Mouse (Mus musculus) kidney, postnatal 0 days (tissue): ENCODE results near the gene Lyl1. TPM values are rescaled to one million over a fixed set of nuclear protein-coding genes. Genes with fewer than 3 reads are reported as not detected.

ENCODE experiments used
- ATAC-seq: fragments of 200-750 bp; cut with Nextera tagmentation; replicated peaks from 2 replicates; pipeline ENCODE4 v1.8.0; 2017; ENCODE audit warnings: low read depth, moderate number of reproducible peaks, moderate TSS enrichment, moderate library complexity; ENCODE audit not compliant: low FRiP score
- DNase-seq: peaks from one replicate; pipeline ENCODE4 v3.0.0-alpha.2; 2016; ENCODE audit warnings: low spot score
- H3K27ac ChIP-seq: fragments of 300-500 bp; sonication (generic); 2 replicates; pipeline ENCODE4 v1.5.1; 2014; ENCODE audit warnings: mild to moderate bottlenecking
- H3K27me3 ChIP-seq: fragments of 300-500 bp; sonication (generic); 2 replicates; pipeline ENCODE4 v1.6.1; 2014; ENCODE audit warnings: low read length, mixed read lengths; ENCODE audit not compliant: insufficient read depth
- H3K36me3 ChIP-seq: fragments of 300-500 bp; sonication (generic); 2 replicates; pipeline ENCODE4 v1.6.1; 2014; ENCODE audit warnings: low read length, mixed read lengths; ENCODE audit not compliant: insufficient read depth
- H3K4me1 ChIP-seq: fragments of 300-500 bp; sonication (generic); replicated peaks from 2 replicates; pipeline ENCODE4 v1.6.1; 2014; ENCODE audit warnings: antibody characterized with exemption, low read length, mixed read lengths; ENCODE audit not compliant: insufficient read depth
- H3K4me2 ChIP-seq: fragments of 300-500 bp; sonication (generic); 2 replicates; pipeline ENCODE4 v1.6.1; 2014; ENCODE audit warnings: mild to moderate bottlenecking, low read length, moderate library complexity, mixed read lengths
- H3K4me3 ChIP-seq: fragments of 300-500 bp; sonication (generic); replicated peaks from 2 replicates; pipeline ENCODE4 v1.5.1; 2014; ENCODE audit warnings: low read depth, low read length
- H3K9ac ChIP-seq: fragments of 300-500 bp; sonication (generic); 2 replicates; pipeline ENCODE4 v1.6.1; 2014; ENCODE audit warnings: low read depth, low read length
- H3K9me3 ChIP-seq: fragments of 300-500 bp; sonication (generic); replicated peaks from 2 replicates; pipeline ENCODE4 v1.6.1; 2016; ENCODE audit warnings: low read length, inconsistent platforms, mixed read lengths
- CTCF ChIP-seq: IDR thresholded peaks from 2 replicates; pipeline ENCODE4 v1.5.1; 2016; ENCODE audit warnings: antibody characterized with exemption, low read depth, mild to moderate bottlenecking, moderate library complexity
- WGBS: fragments of 180-500 bp; shearing (Covaris S2); extraction: QIAGEN DNeasy Blood & Tissue Kit; methylation state at CpG from one replicate; pipeline ENCODE4 v1.1.7; 2014; 5-methylcytosine and 5-hydroxymethylcytosine counted together
- polyA plus RNA-seq: library from polyadenylated mRNA; unstranded; fragments of >200 nt; fragmentation: Nextera tagmentation; extraction: Ambion mirVana; gene quantifications from 2 replicates; pipeline ENCODE4 v1.2.1, GENCODE M21; 2015

Gene Lyl1
- polyA plus RNA-seq, 1 experiment from 2014 or later = 6.1 TPM

DNA sequence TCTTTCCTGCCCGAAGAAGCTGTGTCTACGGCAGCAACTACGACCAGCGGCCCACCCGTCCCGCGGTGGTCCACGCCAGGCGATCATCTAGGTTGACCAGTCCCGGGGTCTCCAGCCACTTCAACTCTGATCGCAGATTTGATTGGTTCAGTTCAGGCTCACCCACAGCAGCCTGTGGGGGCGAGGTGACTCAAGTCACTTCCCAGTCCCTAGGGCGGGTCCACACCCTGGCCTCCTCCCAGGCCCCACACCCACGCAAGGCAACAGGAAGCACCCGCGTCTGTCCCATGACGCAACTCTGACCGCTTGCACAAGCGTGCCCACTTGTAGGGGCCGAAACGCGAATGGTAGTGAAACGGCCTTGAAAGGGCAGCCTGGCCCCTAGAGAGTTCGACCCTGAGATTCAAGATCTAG is 39.8 kb upstream of the Lyl1 start:
- H3K9me3 ChIP-seq = no peaks in the 10 kb centered on the region
- H3K36me3 ChIP-seq = no peaks in the 10 kb centered on the region
- no peak for TF ChIP-seq CTCF
- peak overlapping the region; percentile 86 for H3K4me3 ChIP-seq
- peak overlapping the region; percentile 90 for H3K9ac ChIP-seq
- peak overlapping the region; percentile 80 for H3K4me2 ChIP-seq
- H3K27me3 ChIP-seq = no peaks in the 10 kb centered on the region
- DNase-seq = peak; percentile 87
- H3K27ac ChIP-seq = peak overlapping the region; percentile 95
- peak; percentile 17 for ATAC-seq
- WGBS = under 1% methylated on average over 24 of the region's 24 CpGs
- peaks cover 41% of the 10 kb centered on the region for H3K4me1 ChIP-seq

DNA sequence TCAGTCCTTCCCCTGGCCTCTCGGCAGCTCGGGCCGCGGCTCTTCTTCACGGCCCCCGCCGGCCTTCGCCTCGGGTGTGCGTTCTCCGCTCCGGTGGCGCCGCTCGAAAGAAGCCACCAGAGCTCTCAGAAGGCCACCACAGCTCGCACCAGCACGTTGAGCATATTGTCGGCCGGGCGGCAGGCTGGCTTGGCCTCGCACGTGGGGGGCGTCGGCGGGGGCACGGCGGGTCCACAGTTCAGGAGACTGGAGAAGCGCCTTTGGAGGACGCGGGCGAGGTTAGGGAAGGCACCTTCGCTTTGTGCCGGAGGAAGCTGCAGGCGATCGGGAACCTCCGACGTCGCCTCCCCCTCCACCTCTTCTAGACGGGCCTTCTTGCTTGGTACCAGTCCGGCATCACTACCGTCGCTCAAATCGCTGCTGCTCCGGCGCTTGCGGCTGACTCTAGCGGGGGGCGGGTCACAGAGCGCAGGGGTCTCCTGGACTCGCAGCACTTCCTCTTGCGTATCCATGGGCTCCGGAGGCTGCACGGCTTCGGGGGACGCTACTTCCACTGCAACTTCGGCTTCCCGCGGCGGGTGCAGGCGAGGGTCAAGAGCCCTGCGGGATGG is 39.2 kb upstream of the Lyl1 start:
- H3K4me1 ChIP-seq = peaks cover 35% of the 10 kb centered on the region
- no peaks in the 10 kb centered on the region for H3K9me3 ChIP-seq
- DNase-seq (peak; percentile 74), ATAC-seq (no peak)
- peak overlapping the region; percentile 86 for H3K4me3 ChIP-seq
- H3K9ac ChIP-seq = peak overlapping the region; percentile 90
- no peaks in the 10 kb centered on the region for H3K36me3 ChIP-seq
- no peak for TF ChIP-seq CTCF
- H3K4me2 ChIP-seq = peak overlapping the region; percentile 80
- peak overlapping the region; percentile 95 for H3K27ac ChIP-seq
- no peaks in the 10 kb centered on the region for H3K27me3 ChIP-seq
- under 1% methylated on average over 60 of the region's 61 CpGs for WGBS

DNA sequence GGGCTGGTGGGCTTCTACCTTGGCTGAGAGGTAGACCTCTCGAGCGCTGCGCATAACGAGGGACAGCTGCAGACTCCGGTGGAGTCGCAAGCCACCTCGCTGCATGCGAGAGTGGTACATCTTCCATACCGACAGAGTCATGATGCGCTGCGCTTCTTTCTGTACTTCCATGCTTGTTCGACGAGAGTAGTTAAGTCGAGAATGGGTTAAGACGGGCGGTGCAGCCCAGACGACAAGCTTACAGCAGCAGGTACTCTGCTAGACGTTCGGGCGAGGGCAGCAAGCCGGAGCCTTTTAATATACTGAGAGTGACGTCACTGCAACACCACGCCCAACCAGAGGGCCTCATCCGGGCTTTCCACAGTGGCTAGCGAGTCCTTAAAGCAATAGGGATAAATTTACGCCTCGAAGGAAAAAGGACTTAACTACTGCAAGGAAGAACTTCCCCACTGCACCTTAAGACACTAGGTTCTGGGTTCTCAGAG is 38.6 kb upstream of the Lyl1 start, which contains the start of gene Ier2:
Gene Ier2 (minus strand): TSS at position 272 of the 485 bp plus-strand sequence.
- Histone ChIP-seq H3K4me3 (peak within 1 kb of the TSS; percentile 86), H3K27ac (peak within 1 kb of the TSS; percentile 95), H3K4me2 (peak within 1 kb of the TSS; percentile 80), H3K36me3 (no peaks in the 10 kb centered on the region), H3K9me3 (no peaks in the 10 kb centered on the region), H3K27me3 (no peaks in the 10 kb centered on the region), H3K9ac (peak within 1 kb of the TSS; percentile 90), H3K4me1 (peaks cover 31% of the 10 kb centered on the region)
- WGBS = 0% methylated on average over 27 of the region's 27 CpGs
- DNase-seq = peak; percentile 99
- TF ChIP-seq CTCF = no peak
- ATAC-seq = peak; percentile 69

DNA sequence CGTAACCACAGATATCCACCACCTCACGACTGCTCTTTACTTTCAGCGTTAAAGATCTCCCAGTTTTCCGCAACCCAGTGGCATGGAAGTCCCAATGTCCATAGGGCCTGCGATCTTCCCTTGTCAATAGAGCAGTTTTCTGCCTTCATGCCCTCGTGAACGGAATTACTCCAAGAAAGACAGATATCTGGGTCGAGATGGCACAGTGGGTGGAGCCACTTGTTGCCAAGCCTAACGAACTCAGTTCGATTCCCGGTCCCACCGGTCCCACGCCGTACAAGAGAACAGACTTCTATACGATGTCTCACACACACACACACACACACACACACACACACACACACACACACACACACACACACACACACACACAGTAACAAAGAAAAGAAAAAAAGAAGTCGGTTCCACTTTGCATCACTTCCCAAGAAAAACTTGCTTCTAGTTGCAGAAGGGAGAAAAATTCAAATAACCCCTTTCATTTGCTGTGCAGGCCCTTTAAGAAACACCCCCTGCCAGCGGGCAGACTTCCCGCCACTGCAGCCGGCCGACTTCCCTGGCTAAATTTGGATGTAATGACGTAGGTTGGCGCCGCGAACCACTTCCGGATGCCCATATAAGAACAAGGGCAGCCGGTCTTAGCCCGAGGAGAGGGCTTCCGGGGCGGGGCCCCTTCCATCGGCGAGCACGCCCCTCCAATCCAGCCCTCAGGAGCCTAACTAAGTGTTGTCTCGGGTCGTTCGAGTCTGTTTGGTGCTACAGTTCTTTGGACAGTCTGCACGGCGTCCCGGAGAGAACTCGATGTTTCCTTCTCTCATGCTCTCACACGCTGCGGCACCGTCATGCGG is 37.6 kb upstream of the Lyl1 start:
- WGBS = 3% methylated on average over 43 of the region's 43 CpGs
- Histone ChIP-seq H3K4me2 (peak overlapping the region; percentile 80), H3K9ac (peak overlapping the region; percentile 74)

DNA sequence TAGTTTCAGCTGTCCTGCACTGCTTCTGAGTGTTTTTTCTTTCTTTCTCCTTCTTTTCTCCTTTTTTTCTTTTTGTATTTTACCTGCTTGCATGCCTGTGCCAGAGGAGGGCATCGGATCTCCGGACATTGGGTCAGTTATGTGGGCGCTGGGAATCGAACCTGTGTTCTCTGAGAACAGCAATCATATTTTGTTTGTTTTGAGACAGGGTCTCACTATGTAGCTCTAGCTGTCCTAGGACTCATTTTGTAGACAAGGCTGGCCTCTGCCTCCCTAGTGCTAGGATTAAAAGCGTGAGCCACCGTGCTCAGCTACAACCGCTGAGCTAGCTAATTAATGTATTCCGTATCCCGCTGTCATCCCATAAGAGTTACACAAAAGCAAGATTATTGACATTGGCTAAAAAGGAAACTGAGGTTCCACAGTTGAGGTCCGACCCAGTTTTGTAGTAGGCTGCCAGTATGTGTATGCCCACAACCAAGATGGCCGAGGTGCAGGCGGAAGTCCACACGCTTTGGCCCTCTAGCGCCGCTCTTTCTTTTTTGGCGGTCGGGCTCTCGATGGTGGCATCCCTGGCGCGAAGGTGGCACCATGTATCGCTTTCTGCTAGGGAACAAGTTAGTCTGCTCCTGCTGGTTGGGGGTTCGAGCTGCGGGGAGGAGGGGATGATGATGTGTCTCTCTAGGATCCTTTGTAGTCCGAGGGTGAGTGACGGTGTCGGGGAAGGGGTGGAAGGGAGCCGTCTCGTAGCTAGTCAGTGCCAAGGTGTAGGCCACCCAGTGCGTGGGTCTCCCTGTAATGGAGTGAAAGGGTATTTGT is 36.5 kb upstream of the Lyl1 start:
- Histone ChIP-seq H3K27me3 (no peaks in the 10 kb centered on the region), H3K4me3 (peak overlapping the region; percentile 86), H3K4me2 (peak overlapping the region; percentile 80), H3K4me1 (peaks cover 21% of the 10 kb centered on the region), H3K9me3 (no peaks in the 10 kb centered on the region), H3K36me3 (0 out of 2 replicates have a peak, but pooled peaks cover 3% of the 10 kb centered on the region), H3K27ac (peak overlapping the region; percentile 92), H3K9ac (peak overlapping the region; percentile 74)
- under 1% methylated on average over 29 of the region's 29 CpGs for WGBS
- peak; percentile 91 for DNase-seq
- ATAC-seq = no peak; the same call in 1 of the 2 replicates
- peak; percentile 61 for TF ChIP-seq CTCF

More for the DNA sequence above, 37.6 kb upstream of the Lyl1 start:
- Histone ChIP-seq H3K4me3 (peak overlapping the region; percentile 86), H3K4me1 (peaks cover 26% of the 10 kb centered on the region), H3K27me3 (no peaks in the 10 kb centered on the region), H3K36me3 (0 out of 2 replicates have a peak, but pooled peaks cover 3% of the 10 kb centered on the region), H3K27ac (peak overlapping the region; percentile 95), H3K9me3 (no peaks in the 10 kb centered on the region)
- DNase-seq = peak; percentile 99
- ATAC-seq = peak; percentile 86
- no peak for TF ChIP-seq CTCF
